Mouse (Mus musculus) hindbrain, postnatal 0 days (tissue): ENCODE results near the gene Tbx6. TPM values are rescaled to one million over a fixed set of nuclear protein-coding genes. Genes with fewer than 3 reads are reported as not detected.

Source experiments
- ATAC-seq: fragments of 200-750 bp; cut with Nextera tagmentation; 2 replicates; pipeline ENCODE4 v1.8.0; 2017; ENCODE audit warnings: mild to moderate bottlenecking, moderate TSS enrichment, moderate library complexity
- DNase-seq: peaks from one replicate; pipeline ENCODE4 v3.0.0-alpha.2; 2015; ENCODE audit warnings: low spot score
- H3K27ac ChIP-seq: fragments of 300-500 bp; sonication (generic); 2 replicates; pipeline ENCODE4 v1.5.1; 2014; ENCODE audit warnings: mild to moderate bottlenecking
- H3K27me3 ChIP-seq: fragments of 300-500 bp; sonication (generic); 2 replicates; pipeline ENCODE4 v1.6.1; 2014; ENCODE audit warnings: low read length, mixed read lengths; ENCODE audit not compliant: insufficient read depth
- H3K36me3 ChIP-seq: fragments of 300-500 bp; sonication (generic); 2 replicates; pipeline ENCODE4 v1.6.1; 2014; ENCODE audit warnings: low read length, mixed read lengths; ENCODE audit not compliant: insufficient read depth
- H3K4me1 ChIP-seq: fragments of 300-500 bp; sonication (generic); 2 replicates; pipeline ENCODE4 v1.6.1; 2014; ENCODE audit warnings: antibody characterized with exemption, low read length, mixed read lengths; ENCODE audit not compliant: insufficient read depth
- H3K4me2 ChIP-seq: fragments of 300-500 bp; sonication (generic); 2 replicates; pipeline ENCODE4 v1.6.1; 2014; ENCODE audit warnings: low read depth, mild to moderate bottlenecking, low read length, moderate library complexity, mixed read lengths
- H3K4me3 ChIP-seq: fragments of 300-500 bp; sonication (generic); 2 replicates; pipeline ENCODE4 v1.5.1; 2014; ENCODE audit warnings: low read length
- H3K9ac ChIP-seq: fragments of 300-500 bp; sonication (generic); replicated peaks from 2 replicates; pipeline ENCODE4 v1.6.1; 2014; ENCODE audit warnings: mild to moderate bottlenecking, low read length, moderate library complexity, mixed read lengths
- H3K9me3 ChIP-seq: fragments of 300-500 bp; sonication (generic); 2 replicates; pipeline ENCODE4 v1.6.1; 2016; ENCODE audit warnings: low read length, mixed read lengths
- CTCF ChIP-seq: IDR thresholded peaks from 2 replicates; pipeline ENCODE4 v1.5.1; 2016; ENCODE audit warnings: antibody characterized with exemption, control low read depth, low read depth
- WGBS: fragments of 180-500 bp; shearing (Covaris S2); extraction: QIAGEN DNeasy Blood & Tissue Kit; methylation state at CpG from one replicate; pipeline ENCODE4 v1.1.7; 2014; 5-methylcytosine and 5-hydroxymethylcytosine counted together
- polyA plus RNA-seq: library from polyadenylated mRNA; unstranded; fragments of >200 nt; fragmentation: Nextera tagmentation; extraction: Ambion mirVana; gene quantifications from 2 replicates; pipeline ENCODE4 v1.2.1, GENCODE M21; 2015
- total RNA-seq: library from RNA; depleted of rRNA; stranded (reverse); fragments of >200 nt; gene quantifications from 2 replicates; pipeline ENCODE4 v1.2.3, GENCODE M21; 2014

The Tbx6 gene
- total and polyA plus RNA-seq, 2 experiments from 2014 or later: 0.16 to 0.29 TPM

DNA sequence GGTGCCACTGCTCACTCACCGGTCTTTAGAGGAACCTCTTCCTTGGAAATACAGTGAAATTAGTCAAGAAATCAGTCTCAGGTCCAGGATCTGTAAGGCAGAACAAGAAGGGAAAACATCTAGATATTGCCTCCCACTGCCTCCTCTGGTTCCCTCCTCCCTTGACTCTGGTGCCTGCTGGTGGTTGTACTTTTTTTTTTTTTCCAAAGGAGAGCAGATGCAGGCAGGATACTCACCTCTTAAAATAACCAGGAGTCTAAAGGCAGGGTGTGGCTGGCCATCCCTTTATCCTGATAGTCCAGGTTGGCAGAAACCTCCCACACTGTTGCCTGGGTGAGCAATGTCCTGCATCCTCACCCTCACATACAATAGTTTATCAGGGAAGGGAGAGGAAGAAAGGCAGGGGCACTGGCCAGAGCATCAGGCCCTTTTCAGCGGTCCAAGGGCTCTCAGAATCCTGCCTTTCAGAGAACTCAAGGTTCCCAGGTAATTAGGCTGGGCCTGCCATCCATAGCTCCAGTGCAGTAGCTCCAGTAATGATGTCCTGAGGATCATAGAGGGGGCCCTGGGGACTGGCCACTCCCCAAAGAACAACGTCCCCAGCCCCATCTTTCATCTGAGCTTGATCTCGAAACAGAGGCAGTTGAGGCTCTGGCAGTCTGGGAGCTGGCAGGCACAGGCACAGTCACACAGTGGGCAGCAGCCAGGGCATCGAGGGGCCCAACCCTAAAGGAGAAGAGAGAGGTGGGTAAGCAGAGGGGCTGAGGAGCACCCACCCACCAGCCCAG lies 19.2 kb downstream of the Tbx6 start:
- peaks cover 5% of the 10 kb centered on the region for H3K4me1 ChIP-seq
- WGBS: 41% methylated on average over 5 of the region's 5 CpGs
- H3K9me3 ChIP-seq: no peaks in the 10 kb centered on the region
- H3K9ac ChIP-seq: peak overlapping the region; percentile 78
- H3K27me3 ChIP-seq: no peaks in the 10 kb centered on the region
- DNase-seq: no peak
- peak overlapping the region; percentile 94 for H3K27ac ChIP-seq
- H3K4me3 ChIP-seq: peak overlapping the region; percentile 84
- no peak for TF ChIP-seq CTCF
- peak overlapping the region; percentile 94 for H3K4me2 ChIP-seq
- H3K36me3 ChIP-seq: peaks cover 15% of the 10 kb centered on the region
- no peak for ATAC-seq

DNA sequence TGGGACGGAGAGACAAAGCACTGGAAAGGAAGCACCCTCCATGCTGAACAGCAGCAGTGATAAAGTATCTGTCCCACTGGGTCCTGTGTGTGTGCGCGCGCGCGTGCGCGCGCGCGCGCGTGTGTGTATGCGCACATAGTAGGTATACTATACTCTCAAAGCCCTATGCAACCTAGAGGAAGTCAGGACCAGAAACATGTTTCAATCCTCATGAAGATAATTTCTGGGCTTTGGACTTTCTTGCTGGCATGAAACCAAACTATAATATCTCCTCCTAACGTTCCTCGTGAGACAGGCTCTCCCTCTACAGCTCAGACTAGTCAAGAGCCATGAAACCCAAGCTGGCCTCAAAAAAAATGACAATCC lies 19.8 kb downstream of the Tbx6 start:
- DNase-seq: no peak
- Histone ChIP-seq H3K36me3 (peaks cover 13% of the 10 kb centered on the region), H3K27ac (no peak overlapping the region), H3K27me3 (no peaks in the 10 kb centered on the region), H3K9me3 (no peaks in the 10 kb centered on the region), H3K4me1 (peaks cover 5% of the 10 kb centered on the region), H3K4me3 (no peak overlapping the region), H3K4me2 (no peak overlapping the region), H3K9ac (no peak overlapping the region; the same call in 1 of the 2 replicates)
- no peak for ATAC-seq
- WGBS: 98% methylated on average over 16 of the region's 16 CpGs
- TF ChIP-seq CTCF: no peak

DNA sequence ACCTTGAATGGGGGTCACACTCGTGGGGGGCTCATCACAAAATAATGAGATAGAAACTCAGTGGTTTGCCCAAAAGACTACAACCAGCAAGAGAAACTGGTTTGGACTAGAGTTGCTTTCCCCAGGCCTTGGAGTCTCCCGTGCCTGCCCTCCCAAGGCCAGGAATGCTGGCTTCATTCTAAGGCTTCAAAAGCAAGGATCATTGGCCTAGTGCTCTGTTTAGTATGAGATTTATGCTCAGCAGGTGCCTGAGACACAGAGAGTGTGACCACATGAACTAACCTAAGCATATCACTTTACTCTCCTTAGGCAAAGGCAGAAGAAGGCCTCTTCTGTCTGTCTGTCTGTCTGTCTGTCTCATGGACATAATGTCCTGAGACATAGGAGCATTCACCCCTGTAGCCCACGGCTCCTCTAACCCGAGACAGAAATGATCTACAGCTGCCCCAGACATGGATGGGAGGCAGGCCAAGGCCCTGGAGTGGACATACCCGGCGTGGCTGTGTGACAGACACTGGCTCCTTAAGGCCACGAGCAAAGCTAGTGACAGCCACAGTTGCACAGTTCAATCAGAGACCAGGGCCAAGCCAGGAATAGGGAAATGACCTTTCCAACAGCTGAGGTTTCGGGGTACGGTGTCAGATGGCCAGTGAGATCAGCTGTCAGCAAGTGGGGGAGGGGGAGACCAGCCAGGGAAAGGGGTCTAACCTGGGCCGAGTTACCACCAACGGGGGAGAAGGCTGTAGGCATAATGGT lies 21.0 kb downstream of the Tbx6 start:
- no peak overlapping the region for H3K9ac ChIP-seq
- peaks cover 5% of the 10 kb centered on the region for H3K4me1 ChIP-seq
- H3K4me3 ChIP-seq: no peak overlapping the region
- DNase-seq: no peak
- peaks cover 5% of the 10 kb centered on the region; the same call in 1 of the 2 replicates for H3K36me3 ChIP-seq
- no peaks in the 10 kb centered on the region for H3K27me3 ChIP-seq
- H3K4me2 ChIP-seq: no peak overlapping the region
- H3K9me3 ChIP-seq: no peaks in the 10 kb centered on the region
- TF ChIP-seq CTCF: no peak
- WGBS: 89% methylated on average over 11 of the region's 11 CpGs
- ATAC-seq: no peak
- no peak overlapping the region for H3K27ac ChIP-seq

DNA sequence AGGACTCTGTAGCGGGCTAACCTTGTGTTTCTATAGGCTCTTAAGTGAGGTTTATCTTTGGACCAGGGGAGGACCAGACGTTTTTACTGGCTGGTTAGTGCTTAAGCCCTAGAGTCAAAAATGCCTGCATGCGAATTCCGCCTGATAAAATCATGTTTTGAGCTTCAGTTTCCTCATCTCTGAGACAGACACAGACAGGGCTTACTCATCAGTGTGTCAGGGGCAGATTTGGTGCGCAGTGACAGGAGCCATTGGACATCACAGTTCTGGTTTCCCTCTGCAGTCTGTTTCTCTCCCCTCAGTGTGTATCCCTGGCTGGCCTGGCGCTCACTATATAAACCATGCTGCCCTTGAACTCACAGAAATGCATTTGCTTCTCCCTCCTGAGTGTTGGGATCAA lies 21.9 kb downstream of the Tbx6 start:
- no peak overlapping the region for H3K4me2 ChIP-seq
- peaks cover 5% of the 10 kb centered on the region; the same call in 1 of the 2 replicates for H3K36me3 ChIP-seq
- no peaks in the 10 kb centered on the region for H3K27me3 ChIP-seq
- no peak overlapping the region for H3K4me3 ChIP-seq
- TF ChIP-seq CTCF: no peak
- H3K9me3 ChIP-seq: no peaks in the 10 kb centered on the region
- ATAC-seq (no peak), DNase-seq (no peak)
- H3K4me1 ChIP-seq: peaks cover 5% of the 10 kb centered on the region
- 95% methylated on average over 6 of the region's 6 CpGs for WGBS
- no peak overlapping the region for H3K27ac ChIP-seq
- H3K9ac ChIP-seq: no peak overlapping the region

DNA sequence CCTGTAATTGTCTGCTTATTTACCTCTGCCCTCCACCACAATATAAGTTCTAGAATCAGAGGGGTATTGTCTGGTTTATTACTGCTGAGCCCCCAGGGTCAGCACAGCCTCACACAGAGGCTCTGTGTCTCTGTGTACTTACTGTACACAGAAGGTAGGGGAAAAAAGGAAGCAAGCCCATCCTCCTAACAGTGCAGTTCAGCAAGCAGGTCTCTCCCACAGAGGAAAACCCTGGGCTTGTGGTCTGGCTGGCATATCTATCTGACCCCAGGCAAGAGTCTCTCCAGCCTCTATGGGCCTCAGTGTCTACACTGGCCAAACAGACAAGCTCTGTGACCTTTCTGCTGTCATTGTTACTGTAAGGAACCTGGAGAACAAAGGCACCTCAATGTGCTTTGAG lies 22.5 kb downstream of the Tbx6 start:
- no peak overlapping the region for H3K27ac ChIP-seq
- DNase-seq (no peak), ATAC-seq (no peak)
- peaks cover 5% of the 10 kb centered on the region; the same call in 1 of the 2 replicates for H3K36me3 ChIP-seq
- no peak overlapping the region for H3K4me3 ChIP-seq
- H3K9me3 ChIP-seq: no peaks in the 10 kb centered on the region
- no peak overlapping the region for H3K4me2 ChIP-seq
- H3K9ac ChIP-seq: no peak overlapping the region
- TF ChIP-seq CTCF: no peak
- H3K4me1 ChIP-seq: peaks cover 5% of the 10 kb centered on the region
- H3K27me3 ChIP-seq: no peaks in the 10 kb centered on the region

DNA sequence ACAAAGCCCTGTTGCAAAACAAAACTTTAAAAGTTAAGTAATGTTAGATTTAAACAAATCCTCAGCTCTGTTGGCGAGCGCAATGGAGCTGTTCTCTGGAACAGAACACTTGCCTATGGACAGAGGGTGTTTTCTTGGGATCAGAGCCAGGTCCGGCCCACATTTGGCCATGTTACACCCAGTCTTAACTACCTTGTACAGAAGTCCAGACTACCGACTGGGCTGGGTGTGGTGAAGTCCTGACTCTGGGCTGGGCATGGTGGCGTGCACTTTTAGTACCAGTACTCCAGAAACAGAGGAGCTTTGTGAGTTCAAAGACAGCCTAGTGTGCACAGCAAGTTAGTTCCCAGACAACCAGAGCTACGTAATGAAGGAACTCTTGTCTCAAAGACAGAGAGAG lies 25.7 kb downstream of the Tbx6 start:
- Histone ChIP-seq H3K9ac (no peak overlapping the region), H3K27ac (no peak overlapping the region), H3K4me2 (no peak overlapping the region), H3K4me3 (no peak overlapping the region), H3K27me3 (no peaks in the 10 kb centered on the region), H3K9me3 (no peaks in the 10 kb centered on the region), H3K4me1 (no peaks in the 10 kb centered on the region), H3K36me3 (peaks cover 5% of the 10 kb centered on the region; the same call in 1 of the 2 replicates)
- ATAC-seq (no peak), DNase-seq (no peak)
- 67% methylated on average over 6 of the region's 6 CpGs for WGBS
- TF ChIP-seq CTCF: no peak
